Mouse (Mus musculus) hindbrain, embryonic 11.5 days (tissue): ENCODE measurements at regions not wholly inside any gene's neighbourhood (a gene's known extent, or its start where the extent isn't known, plus 50 kb on each side); places are given as distances from the start of the nearest gene placed in this dataset.

Experiments used
- ATAC-seq: fragments of 200-750 bp; cut with Nextera tagmentation; 2 replicates; pipeline ENCODE4 v1.8.0; 2017; ENCODE audit warnings: mild to moderate bottlenecking, moderate TSS enrichment, moderate library complexity; ENCODE audit not compliant: low FRiP score
- DNase-seq: peaks from one replicate; pipeline ENCODE4 v3.0.0-alpha.2; 2015; ENCODE audit warnings: low spot score
- H3K27ac ChIP-seq: fragments of 300-500 bp; sonication (generic); 2 replicates; pipeline ENCODE4 v1.5.1; 2014; ENCODE audit warnings: mild to moderate bottlenecking, low read depth, low read length
- H3K27me3 ChIP-seq: fragments of 300-500 bp; sonication (generic); 2 replicates; pipeline ENCODE4 v1.6.1; 2014; ENCODE audit warnings: mild to moderate bottlenecking, low read length, moderate library complexity, mixed read lengths; ENCODE audit not compliant: control insufficient read depth, insufficient read depth
- H3K36me3 ChIP-seq: fragments of 300-500 bp; sonication (generic); 2 replicates; pipeline ENCODE4 v1.6.1; 2014; ENCODE audit warnings: mild to moderate bottlenecking, low read length, moderate library complexity, mixed read lengths; ENCODE audit not compliant: control insufficient read depth, insufficient read depth
- H3K4me1 ChIP-seq: fragments of 300-500 bp; sonication (generic); replicated peaks from 2 replicates; pipeline ENCODE4 v1.6.1; 2014; ENCODE audit warnings: low read length, mixed read lengths; ENCODE audit not compliant: control insufficient read depth, insufficient read depth
- H3K4me2 ChIP-seq: fragments of 300-500 bp; sonication (generic); replicated peaks from 2 replicates; pipeline ENCODE4 v1.6.1; 2014; ENCODE audit warnings: mild to moderate bottlenecking, low read depth, low read length
- H3K4me3 ChIP-seq: fragments of 300-500 bp; sonication (generic); 2 replicates; pipeline ENCODE4 v1.5.1; 2014; ENCODE audit warnings: low read depth, low read length
- H3K9ac ChIP-seq: fragments of 300-500 bp; sonication (generic); 2 replicates; pipeline ENCODE4 v1.6.1; 2014; ENCODE audit warnings: low read depth, low read length
- H3K9me3 ChIP-seq: fragments of 300-500 bp; sonication (generic); 2 replicates; pipeline ENCODE4 v1.6.1; 2016; ENCODE audit warnings: low read length; ENCODE audit not compliant: control insufficient read depth
- WGBS: fragments of 180-500 bp; shearing (Covaris S2); extraction: QIAGEN DNeasy Blood & Tissue Kit; methylation state at CpG from one replicate; pipeline ENCODE4 v1.1.7; 2014; 5-methylcytosine and 5-hydroxymethylcytosine counted together

DNA sequence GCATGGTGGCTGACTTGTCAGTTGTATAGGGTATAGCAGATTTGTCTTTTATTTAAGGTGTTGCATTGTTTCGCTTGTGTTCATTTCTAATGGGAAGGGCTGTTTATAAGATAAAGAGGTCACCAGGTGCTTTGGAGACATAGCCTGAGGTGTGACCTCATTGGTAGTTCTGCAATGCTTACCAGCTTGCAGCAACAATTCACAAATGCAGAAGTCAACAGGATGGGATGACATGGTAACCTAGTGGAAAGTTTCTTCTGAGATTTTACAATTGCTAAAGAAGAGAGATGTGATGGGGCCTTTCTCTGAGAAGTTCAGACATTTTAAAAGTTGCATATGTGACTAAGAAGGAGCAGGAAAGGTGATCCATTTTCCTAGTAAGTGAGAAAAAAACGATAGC lies 255.8 kb upstream of the Mmadhc start:
- ATAC-seq (no peak), DNase-seq (no peak)
- Histone ChIP-seq H3K9ac (no peak overlapping the region), H3K36me3 (no peaks in the 10 kb centered on the region), H3K27ac (no peak overlapping the region), H3K27me3 (no peaks in the 10 kb centered on the region), H3K4me1 (0 out of 2 replicates have a peak, but pooled peaks cover 2% of the 10 kb centered on the region), H3K4me3 (no peak overlapping the region), H3K4me2 (no peak overlapping the region), H3K9me3 (no peaks in the 10 kb centered on the region)
- WGBS, result 89% methylated on average over 2 of the region's 2 CpGs

DNA sequence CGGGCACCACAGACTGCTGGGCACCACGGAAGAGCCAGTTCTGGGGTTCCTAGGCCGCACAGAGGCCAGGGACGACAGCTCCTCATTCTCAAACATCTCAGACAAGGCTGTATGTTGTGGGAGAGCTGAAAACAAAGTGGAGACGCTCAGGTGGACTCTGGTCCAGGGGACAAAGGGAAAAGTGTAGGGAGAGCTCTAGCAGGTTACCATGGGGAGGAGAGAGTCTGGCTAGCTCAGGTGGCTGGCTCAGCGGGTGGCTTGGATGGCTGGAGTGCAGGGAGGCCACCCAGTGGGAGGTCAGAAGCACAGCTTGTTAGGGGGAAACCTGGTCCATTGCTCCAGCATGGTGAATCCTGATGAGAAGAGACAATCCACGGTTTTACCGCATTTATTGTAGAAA lies 253.3 kb upstream of the Mmadhc start:
- H3K27ac ChIP-seq, result no peak overlapping the region
- 0 out of 2 replicates have a peak, but pooled peaks cover 2% of the 10 kb centered on the region for H3K4me1 ChIP-seq
- H3K36me3 ChIP-seq, result no peaks in the 10 kb centered on the region
- DNase-seq (no peak), ATAC-seq (no peak)
- H3K27me3 ChIP-seq, result no peaks in the 10 kb centered on the region
- 68% methylated on average over 8 of the region's 8 CpGs for WGBS
- H3K9me3 ChIP-seq, result no peaks in the 10 kb centered on the region
- no peak overlapping the region for H3K9ac ChIP-seq
- H3K4me2 ChIP-seq, result no peak overlapping the region
- H3K4me3 ChIP-seq, result no peak overlapping the region

DNA sequence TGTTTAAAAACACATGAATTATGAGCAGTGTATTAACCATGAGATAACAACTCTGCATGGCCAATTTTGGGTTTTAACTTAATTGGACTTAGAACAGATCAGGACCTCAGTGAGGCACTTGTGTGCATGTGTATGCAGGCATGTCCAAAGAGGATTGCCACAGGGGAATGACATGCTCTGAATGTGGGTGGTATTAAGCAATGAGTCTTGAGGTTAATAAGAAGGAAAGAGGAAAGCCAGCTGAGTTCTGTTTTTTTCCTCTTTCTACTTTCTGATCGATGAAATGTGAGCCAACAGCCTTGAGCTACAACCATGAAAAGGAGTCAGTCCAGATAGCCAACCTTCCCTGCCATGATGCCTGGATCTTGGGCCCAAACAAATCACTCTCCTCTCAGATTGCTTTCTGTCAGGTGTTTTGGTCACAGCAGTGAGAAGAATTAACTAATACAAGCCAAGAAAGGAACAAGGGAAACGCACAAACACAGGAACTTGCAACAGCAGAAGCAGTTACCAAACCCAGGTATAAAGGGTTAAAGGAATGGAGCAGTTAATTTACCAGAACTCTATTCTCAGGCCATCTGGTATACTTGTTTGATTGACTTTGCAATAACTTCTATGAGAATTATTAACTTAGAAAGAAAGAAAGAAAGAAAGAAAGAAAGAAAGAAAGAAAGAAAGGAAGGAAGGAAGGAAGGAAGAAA lies 243.3 kb upstream of the Mmadhc start:
- no peaks in the 10 kb centered on the region for H3K27me3 ChIP-seq
- no peak overlapping the region for H3K9ac ChIP-seq
- 84% methylated on average over 2 of the region's 2 CpGs for WGBS
- DNase-seq (no peak), ATAC-seq (no peak)
- H3K4me3 ChIP-seq, result no peak overlapping the region
- no peak overlapping the region for H3K4me2 ChIP-seq
- H3K4me1 ChIP-seq, result no peaks in the 10 kb centered on the region
- no peak overlapping the region for H3K27ac ChIP-seq
- no peaks in the 10 kb centered on the region for H3K9me3 ChIP-seq
- H3K36me3 ChIP-seq, result no peaks in the 10 kb centered on the region

DNA sequence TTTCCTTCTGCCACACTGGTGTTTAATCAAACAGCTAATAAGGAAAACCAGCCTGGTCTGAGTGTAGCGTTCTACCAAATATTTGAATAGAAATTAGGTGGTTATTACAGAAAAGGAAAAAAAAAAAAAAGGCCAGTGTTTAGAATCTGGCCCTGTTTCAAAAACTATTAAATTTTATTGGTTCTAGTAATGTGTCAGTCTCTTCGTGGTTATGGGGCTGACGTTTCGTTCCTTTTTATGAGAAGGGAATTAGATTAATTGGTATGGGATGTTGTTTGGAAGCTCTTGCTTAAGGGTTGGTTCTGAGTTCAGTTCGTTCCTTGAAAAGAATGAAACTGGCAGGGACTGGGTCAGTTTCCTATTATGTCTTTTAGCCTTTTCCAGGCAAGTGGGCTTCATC lies 241.5 kb upstream of the Mmadhc start:
- DNase-seq (no peak), ATAC-seq (no peak)
- H3K4me2 ChIP-seq, result no peak overlapping the region
- H3K4me3 ChIP-seq, result no peak overlapping the region
- no peaks in the 10 kb centered on the region for H3K27me3 ChIP-seq
- H3K4me1 ChIP-seq, result no peaks in the 10 kb centered on the region
- H3K27ac ChIP-seq, result no peak overlapping the region
- 87% methylated on average over 5 of the region's 5 CpGs for WGBS
- H3K9me3 ChIP-seq, result no peaks in the 10 kb centered on the region
- no peak overlapping the region for H3K9ac ChIP-seq
- no peaks in the 10 kb centered on the region for H3K36me3 ChIP-seq

DNA sequence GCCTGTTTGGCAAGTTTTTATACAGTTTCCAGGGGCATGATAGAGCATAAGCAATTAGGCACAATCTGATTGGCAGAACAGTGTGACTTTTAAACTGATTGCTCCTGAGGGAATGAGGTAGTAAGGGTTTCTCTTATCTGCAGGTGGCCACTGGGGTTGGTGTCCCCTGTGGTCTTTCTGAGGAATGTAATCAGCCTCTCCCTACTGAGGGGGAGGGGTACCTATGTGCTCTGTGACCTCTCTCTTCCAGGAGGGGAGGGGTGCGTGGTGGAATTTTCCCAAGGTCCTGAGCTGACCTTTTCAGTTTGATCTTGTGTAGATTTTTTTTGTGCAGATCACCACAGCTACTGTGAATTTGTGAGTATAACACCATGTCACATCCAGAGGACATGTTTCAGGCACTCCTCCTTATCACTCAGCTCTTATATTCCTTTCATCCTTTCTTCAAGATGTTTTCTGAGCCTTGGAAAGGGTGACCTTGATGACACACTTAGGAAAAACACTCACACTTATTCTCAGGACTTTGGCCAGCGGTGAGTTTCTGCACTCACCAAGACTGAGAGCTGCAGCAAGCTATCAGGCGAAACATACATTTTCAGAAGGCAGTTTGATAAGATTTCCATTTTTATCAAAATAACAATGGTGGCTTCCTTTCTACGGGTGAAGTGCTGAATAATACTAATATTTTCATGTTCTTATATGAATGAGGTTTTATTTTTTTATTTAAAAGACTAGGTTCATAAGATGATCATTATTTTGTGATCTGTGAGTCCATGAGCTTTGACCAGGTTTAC lies 238.7 kb upstream of the Mmadhc start:
- Histone ChIP-seq H3K27me3 (no peaks in the 10 kb centered on the region), H3K4me1 (no peaks in the 10 kb centered on the region), H3K9ac (no peak overlapping the region), H3K9me3 (no peaks in the 10 kb centered on the region), H3K27ac (no peak overlapping the region), H3K4me2 (no peak overlapping the region), H3K4me3 (no peak overlapping the region), H3K36me3 (no peaks in the 10 kb centered on the region)
- DNase-seq, result no peak
- 83% methylated on average over 4 of the region's 4 CpGs for WGBS
- no peak for ATAC-seq

DNA sequence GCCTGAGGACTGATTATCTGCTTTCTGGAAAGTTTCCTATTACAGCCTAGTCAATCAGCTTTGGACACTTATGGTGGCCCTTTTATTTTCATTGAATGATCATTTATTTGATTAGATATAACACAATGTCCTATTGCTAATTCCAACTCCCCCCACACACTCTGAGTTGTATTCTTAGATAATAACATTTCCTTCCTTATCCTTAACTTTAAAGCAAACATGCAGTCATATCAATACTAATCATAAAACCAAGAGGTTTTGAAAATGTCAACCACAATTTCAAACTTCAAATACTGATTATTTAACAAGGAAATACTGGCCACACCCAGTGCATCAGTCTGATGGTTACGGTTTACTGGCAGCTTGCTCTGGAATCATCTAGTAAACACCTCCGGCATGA lies 237.1 kb upstream of the Mmadhc start:
- H3K4me3 ChIP-seq, result no peak overlapping the region
- no peak overlapping the region for H3K27ac ChIP-seq
- H3K36me3 ChIP-seq, result no peaks in the 10 kb centered on the region
- H3K9me3 ChIP-seq, result no peaks in the 10 kb centered on the region
- no peak for ATAC-seq
- no peak overlapping the region for H3K4me2 ChIP-seq
- DNase-seq, result no peak
- H3K4me1 ChIP-seq, result no peaks in the 10 kb centered on the region
- H3K9ac ChIP-seq, result no peak overlapping the region
- no peaks in the 10 kb centered on the region for H3K27me3 ChIP-seq
- 95% methylated on average over 2 of the region's 2 CpGs for WGBS

DNA sequence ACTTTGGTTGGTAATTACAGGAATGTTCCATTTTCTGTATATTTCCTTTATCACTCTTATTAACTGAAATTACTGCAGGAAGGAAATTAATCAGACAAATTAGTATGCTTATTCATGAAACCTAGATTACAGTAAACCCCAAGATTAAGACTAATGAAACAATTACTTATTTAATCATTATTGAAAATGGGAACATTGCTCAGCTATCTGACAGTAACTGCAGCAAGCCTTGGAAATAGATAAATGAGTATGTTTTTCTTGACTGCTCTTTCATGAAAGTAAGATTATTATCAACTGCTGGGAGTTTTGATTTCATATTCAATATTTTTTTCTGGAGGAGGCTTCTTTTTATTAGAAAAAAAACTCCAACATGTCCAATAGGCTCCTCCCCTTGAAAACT lies 230.8 kb upstream of the Mmadhc start:
- Histone ChIP-seq H3K9ac (no peak overlapping the region), H3K4me2 (no peak overlapping the region), H3K27ac (no peak overlapping the region), H3K27me3 (no peaks in the 10 kb centered on the region), H3K4me1 (no peaks in the 10 kb centered on the region), H3K36me3 (no peaks in the 10 kb centered on the region), H3K4me3 (no peak overlapping the region), H3K9me3 (no peaks in the 10 kb centered on the region)
- ATAC-seq (no peak), DNase-seq (no peak)

DNA sequence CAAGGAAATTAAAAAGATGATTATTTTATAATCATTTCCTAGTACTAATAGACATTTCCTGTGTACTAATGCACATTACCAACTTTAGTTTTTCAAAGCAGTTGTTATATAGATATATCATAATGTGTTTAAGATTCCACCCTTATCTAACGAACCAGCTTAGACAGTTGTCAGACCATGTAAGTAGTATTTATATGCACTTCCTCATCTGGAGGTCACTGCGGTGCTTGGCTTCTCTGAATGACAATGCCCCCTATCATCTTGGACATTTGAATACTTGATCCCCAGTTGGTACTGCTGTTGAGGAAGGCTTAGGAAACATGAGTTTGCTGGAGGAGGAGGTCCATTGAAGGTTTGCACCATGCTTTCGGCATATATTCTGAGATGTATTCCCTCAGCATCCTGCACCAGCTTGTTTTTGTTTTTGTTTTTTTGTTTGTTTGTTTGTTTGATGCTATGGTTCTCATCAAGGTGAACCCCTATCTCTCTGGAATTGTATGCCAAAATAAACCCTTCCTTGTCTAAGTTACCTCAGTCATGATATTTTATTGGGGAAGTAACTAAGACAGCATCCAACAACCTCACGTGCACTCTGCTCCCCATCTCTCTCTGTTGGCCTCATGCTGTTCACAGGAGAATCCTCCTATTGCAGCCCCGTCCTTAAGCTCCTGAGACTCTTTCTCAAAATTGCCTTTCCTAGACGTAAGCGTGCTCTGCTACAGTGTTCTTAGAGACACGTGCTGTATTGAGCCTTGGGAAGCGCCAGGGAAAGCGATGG lies 228.4 kb upstream of the Mmadhc start:
- Histone ChIP-seq H3K9me3 (no peaks in the 10 kb centered on the region), H3K36me3 (no peaks in the 10 kb centered on the region), H3K4me1 (no peaks in the 10 kb centered on the region), H3K4me2 (no peak overlapping the region), H3K27ac (no peak overlapping the region), H3K9ac (no peak overlapping the region), H3K4me3 (no peak overlapping the region), H3K27me3 (no peaks in the 10 kb centered on the region)
- ATAC-seq (no peak), DNase-seq (no peak)
- WGBS, result 88% methylated on average over 10 of the region's 10 CpGs
